Mouse (Mus musculus) embryonic facial prominence, embryonic 14.5 days (tissue): ENCODE data around the gene Trappc3. TPM values are rescaled to one million over a fixed set of nuclear protein-coding genes. Genes with fewer than 3 reads are reported as not detected.
A peak's percentile ranks its signal among the peaks of the same experiment; 100 is the strongest.

Experiments
- ATAC-seq: fragments of 200-750 bp; cut with Nextera tagmentation; 2 replicates; pipeline ENCODE4 v1.8.0; 2017; ENCODE audit warnings: low read depth, moderate number of reproducible peaks, moderate TSS enrichment
- DNase-seq: peaks from one replicate; pipeline ENCODE4 v3.0.0-alpha.2; 2015; ENCODE audit warnings: low spot score
- H3K27ac ChIP-seq: fragments of 300-500 bp; sonication (generic); replicated peaks from 2 replicates; pipeline ENCODE4 v1.5.1; 2014; ENCODE audit warnings: low read depth, mild to moderate bottlenecking, low read length, moderate library complexity
- H3K27me3 ChIP-seq: fragments of 300-500 bp; sonication (generic); replicated peaks from 2 replicates; pipeline ENCODE4 v1.6.1; 2014; ENCODE audit warnings: low read length; ENCODE audit not compliant: control insufficient read depth, insufficient read depth
- H3K36me3 ChIP-seq: fragments of 300-500 bp; sonication (generic); 2 replicates; pipeline ENCODE4 v1.6.1; 2014; ENCODE audit warnings: low read length, mixed read lengths; ENCODE audit not compliant: control insufficient read depth, insufficient read depth
- H3K4me1 ChIP-seq: fragments of 300-500 bp; sonication (generic); 2 replicates; pipeline ENCODE4 v1.6.1; 2014; ENCODE audit warnings: antibody characterized with exemption, low read length; ENCODE audit not compliant: control insufficient read depth, insufficient read depth
- H3K4me2 ChIP-seq: fragments of 300-500 bp; sonication (generic); 2 replicates; pipeline ENCODE4 v1.6.1; 2014; ENCODE audit warnings: low read depth, mild to moderate bottlenecking, low read length, moderate library complexity, mixed read lengths
- H3K4me3 ChIP-seq: fragments of 300-500 bp; sonication (generic); 2 replicates; pipeline ENCODE4 v1.5.1; 2014; ENCODE audit warnings: low read depth, mild to moderate bottlenecking, low read length
- H3K9ac ChIP-seq: fragments of 300-500 bp; sonication (generic); 2 replicates; pipeline ENCODE4 v1.6.1; 2014; ENCODE audit warnings: low read depth, mild to moderate bottlenecking, low read length, moderate library complexity, mixed read lengths
- H3K9me3 ChIP-seq: fragments of 300-500 bp; sonication (generic); 2 replicates; pipeline ENCODE4 v1.6.1; 2016; ENCODE audit warnings: low read length; ENCODE audit not compliant: control insufficient read depth
- WGBS: fragments of 180-500 bp; shearing (Covaris S2); extraction: QIAGEN DNeasy Blood & Tissue Kit; methylation state at CpG from one replicate; pipeline ENCODE4 v1.1.7; 2014; 5-methylcytosine and 5-hydroxymethylcytosine counted together
- polyA plus RNA-seq: library from polyadenylated mRNA; unstranded; fragments of >200 nt; fragmentation: Nextera tagmentation; extraction: Ambion mirVana; gene quantifications from 2 replicates; pipeline ENCODE4 v1.2.1, GENCODE M21; 2014

Trappc3 gene
- polyA plus RNA-seq, 1 experiment from 2014 or later = 33.0 TPM

DNA sequence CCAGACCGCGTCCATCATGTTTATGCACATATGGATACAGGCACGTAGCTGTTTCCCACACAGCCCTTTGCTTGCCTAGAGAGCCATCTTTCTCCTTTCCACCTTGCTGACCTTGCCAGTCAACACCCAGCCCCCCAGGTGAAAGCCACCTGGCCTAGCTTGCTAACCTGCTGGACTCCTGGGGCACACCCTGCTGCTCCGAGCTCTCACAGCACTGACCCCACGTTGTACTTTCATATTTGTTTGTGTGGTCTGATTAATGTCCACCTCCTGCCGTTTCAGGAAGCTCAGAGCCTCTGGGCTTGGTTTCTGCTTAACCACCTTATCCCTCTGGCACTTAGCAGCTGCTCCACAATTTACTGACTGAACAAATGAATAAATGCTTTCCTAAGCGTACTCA is 32.2 kb upstream of the Trappc3 start:
- no peak overlapping the region for H3K4me2 ChIP-seq
- H3K9ac ChIP-seq = no peak overlapping the region
- peaks cover 5% of the 10 kb centered on the region; the same call in 1 of the 2 replicates for H3K4me1 ChIP-seq
- H3K9me3 ChIP-seq = no peaks in the 10 kb centered on the region
- no peaks in the 10 kb centered on the region for H3K27me3 ChIP-seq
- ATAC-seq = no peak
- no peak overlapping the region for H3K4me3 ChIP-seq
- H3K36me3 ChIP-seq = peaks cover 52% of the 10 kb centered on the region
- no peak overlapping the region for H3K27ac ChIP-seq
- no peak for DNase-seq
- WGBS = 71% methylated on average over 7 of the region's 7 CpGs

DNA sequence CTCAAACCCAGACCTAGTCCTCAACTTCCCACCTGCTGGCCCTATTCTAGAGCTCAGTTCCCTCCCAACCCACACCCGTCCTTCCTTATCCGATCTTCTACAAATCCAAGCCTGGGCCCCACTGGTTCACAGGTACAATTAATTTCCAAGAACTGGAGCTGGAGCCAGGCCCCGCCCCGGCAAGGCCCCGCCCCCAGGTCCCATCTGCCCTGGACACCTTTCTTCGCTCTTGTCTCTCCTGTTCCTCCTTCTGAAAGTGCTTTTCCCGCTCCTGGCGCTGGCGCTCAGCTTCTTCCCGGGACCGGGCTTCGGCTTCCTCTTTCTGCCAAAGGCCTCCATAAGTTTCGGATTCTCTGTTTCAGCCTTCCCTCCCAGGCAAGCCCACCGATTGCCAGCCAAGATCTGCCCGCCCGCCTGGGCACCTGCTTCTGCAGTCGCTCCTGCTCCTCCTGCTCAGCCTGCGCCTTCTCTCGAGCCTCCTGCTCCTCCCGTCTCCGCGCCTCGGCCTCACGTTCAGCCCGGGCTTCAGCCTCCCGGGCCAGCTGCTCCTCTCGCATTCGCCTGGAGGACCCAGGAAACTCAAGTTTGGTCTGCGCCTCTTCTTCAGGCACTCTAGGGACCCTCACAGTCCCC is 28.3 kb upstream of the Trappc3 start:
- DNase-seq (no peak), ATAC-seq (no peak)
- H3K36me3 ChIP-seq = peaks cover 89% of the 10 kb centered on the region
- no peak overlapping the region for H3K4me2 ChIP-seq
- H3K9me3 ChIP-seq = no peaks in the 10 kb centered on the region
- H3K4me3 ChIP-seq = no peak overlapping the region
- no peaks in the 10 kb centered on the region for H3K27me3 ChIP-seq
- 93% methylated on average over 29 of the region's 29 CpGs for WGBS
- no peaks in the 10 kb centered on the region for H3K4me1 ChIP-seq
- no peak overlapping the region for H3K9ac ChIP-seq
- H3K27ac ChIP-seq = no peak overlapping the region

DNA sequence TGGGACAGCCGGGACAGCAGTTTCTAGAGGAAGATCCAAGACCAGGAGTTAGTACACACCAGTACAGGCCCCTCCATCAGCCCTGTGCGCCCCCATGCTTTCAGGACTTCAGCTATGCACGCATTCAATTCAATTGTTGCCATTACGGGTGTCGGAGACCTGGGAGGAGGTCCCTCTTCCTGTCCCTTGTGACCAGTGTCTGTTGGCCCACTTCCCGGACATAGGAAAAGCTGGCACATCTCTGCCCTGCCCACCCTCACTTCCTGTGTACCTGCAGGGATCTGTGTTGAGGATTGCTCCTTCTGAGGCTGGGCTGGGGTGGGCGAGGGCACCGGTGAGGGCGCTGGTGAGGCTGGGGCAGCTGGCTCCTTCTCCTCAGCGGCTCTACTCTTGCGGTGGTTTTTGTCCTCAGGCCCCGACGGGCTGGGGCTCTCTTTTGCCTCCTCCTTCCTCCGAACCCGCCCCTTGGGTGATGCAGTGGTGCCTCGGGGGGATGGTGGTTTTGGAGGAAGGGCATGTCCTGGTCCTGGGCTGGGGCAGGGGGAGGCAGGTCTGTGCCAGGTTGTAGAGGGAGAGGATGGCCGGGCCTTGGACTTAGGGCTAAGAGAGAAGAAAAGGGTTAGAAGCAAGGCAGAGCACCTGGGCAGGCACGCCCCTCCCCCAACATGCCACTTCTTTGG is 27.5 kb upstream of the Trappc3 start:
- H3K9ac ChIP-seq = no peak overlapping the region
- no peaks in the 10 kb centered on the region for H3K27me3 ChIP-seq
- H3K4me1 ChIP-seq = no peaks in the 10 kb centered on the region
- H3K4me3 ChIP-seq = no peak overlapping the region
- no peak for ATAC-seq
- H3K27ac ChIP-seq = no peak overlapping the region
- H3K4me2 ChIP-seq = no peak overlapping the region
- H3K36me3 ChIP-seq = peaks cover 98% of the 10 kb centered on the region
- WGBS = 85% methylated on average over 17 of the region's 18 CpGs
- H3K9me3 ChIP-seq = no peaks in the 10 kb centered on the region
- DNase-seq = no peak

DNA sequence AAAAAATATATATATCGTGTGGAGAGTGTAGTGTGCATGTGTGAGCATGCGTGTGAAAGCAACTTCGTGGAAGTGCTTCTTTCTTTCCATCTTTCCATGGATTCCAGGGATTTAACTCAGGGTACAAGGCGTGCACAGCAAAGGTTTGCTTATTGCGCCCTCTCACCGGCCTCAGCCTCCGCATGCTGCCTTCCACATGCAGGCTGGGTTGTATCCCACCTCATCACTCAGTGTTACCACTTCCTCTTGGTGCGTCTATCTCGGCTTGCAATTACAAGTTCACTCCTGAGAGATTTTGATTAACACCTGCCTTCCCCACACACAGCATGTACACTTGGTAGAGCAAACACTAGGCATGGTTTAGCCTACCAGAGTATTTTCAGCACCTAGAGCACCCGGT is 26.9 kb upstream of the Trappc3 start:
- 91% methylated on average over 10 of the region's 10 CpGs for WGBS
- Histone ChIP-seq H3K4me2 (no peak overlapping the region), H3K27ac (no peak overlapping the region), H3K9me3 (no peaks in the 10 kb centered on the region), H3K4me3 (no peak overlapping the region), H3K9ac (no peak overlapping the region), H3K36me3 (peaks cover 99% of the 10 kb centered on the region), H3K4me1 (no peaks in the 10 kb centered on the region), H3K27me3 (no peaks in the 10 kb centered on the region)
- ATAC-seq (no peak), DNase-seq (no peak)

DNA sequence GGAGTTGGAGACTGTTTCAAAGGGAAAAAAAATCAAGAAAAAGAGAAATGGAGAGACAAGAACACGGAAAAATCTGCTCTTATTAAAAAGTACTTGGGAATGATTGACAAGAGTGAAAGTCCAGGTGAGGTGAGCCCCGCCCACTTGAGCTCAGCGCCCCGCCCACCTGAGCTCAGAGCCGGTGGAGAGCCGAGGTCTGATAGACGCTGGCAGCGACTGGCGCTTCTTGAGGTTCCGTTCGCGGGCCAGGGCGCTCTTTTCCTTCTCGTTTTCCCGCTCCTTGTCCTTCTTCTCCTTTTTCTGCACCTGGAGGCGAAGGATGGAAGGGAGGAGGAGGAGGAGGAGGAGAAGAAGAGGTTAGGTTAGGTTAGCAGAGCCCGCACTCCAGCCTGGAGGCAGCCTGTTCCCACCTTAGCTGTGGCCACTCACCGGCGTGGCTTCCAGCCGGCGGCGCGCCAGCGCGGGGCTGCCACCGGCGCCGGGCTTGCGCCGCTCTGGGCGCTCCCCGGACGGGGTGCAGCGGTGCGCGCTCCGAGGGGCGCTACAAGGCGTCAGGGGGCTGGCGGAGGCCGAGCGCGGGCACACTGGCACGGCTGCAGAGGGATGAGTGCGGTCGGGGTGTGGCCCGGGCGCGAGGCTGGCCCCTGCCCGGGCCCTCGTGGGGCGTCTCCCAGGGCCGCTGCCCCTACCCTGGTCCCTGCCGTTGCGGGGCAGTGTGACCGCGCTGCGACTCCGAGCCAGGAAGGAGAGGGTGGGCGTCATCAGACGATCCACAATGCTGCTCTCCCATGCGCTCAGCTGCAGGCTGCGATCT is 25.5 kb upstream of the Trappc3 start:
- no peaks in the 10 kb centered on the region for H3K9me3 ChIP-seq
- H3K4me3 ChIP-seq = no peak overlapping the region
- ATAC-seq = no peak
- DNase-seq = no peak
- 52% methylated on average over 45 of the region's 63 CpGs for WGBS
- no peak overlapping the region for H3K27ac ChIP-seq
- no peak overlapping the region for H3K9ac ChIP-seq
- H3K27me3 ChIP-seq = no peaks in the 10 kb centered on the region
- no peaks in the 10 kb centered on the region for H3K4me1 ChIP-seq
- no peak overlapping the region for H3K4me2 ChIP-seq
- H3K36me3 ChIP-seq = peaks cover 97% of the 10 kb centered on the region

DNA sequence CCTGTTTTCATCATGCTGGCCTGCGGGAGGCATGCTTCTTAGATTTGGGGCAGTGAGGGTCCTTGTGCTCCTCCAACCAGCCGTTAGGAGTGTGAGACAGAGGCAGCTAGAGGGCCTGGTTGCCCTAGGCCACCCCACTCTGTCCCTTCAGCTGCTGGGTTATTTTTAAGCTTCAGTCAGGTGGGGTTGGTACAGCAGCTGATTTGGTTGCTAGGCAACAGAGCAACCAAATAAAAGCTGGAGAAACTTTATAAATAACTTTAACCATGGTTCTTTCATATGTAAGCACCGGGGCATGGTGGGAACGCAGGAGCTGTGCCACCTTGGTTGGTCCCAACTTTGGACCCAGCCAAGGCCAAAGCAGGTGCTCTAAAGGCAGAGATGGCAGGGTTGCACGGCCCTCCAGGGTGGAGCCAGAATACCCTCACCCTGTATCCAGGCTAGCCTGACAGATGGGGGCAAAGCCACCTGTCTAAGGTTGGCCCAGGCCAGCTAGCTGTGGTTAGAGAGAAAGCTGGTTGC is 24.3 kb upstream of the Trappc3 start:
- H3K9me3 ChIP-seq = no peaks in the 10 kb centered on the region
- H3K4me1 ChIP-seq = no peaks in the 10 kb centered on the region
- DNase-seq (peak; percentile 59), ATAC-seq (peak; percentile 62; the same call in 1 of the 2 replicates)
- peaks cover 97% of the 10 kb centered on the region for H3K36me3 ChIP-seq
- H3K4me3 ChIP-seq = no peak overlapping the region
- no peak overlapping the region for H3K9ac ChIP-seq
- WGBS = 66% methylated on average over 5 of the region's 5 CpGs
- no peak overlapping the region for H3K4me2 ChIP-seq
- H3K27me3 ChIP-seq = no peaks in the 10 kb centered on the region
- no peak overlapping the region for H3K27ac ChIP-seq

DNA sequence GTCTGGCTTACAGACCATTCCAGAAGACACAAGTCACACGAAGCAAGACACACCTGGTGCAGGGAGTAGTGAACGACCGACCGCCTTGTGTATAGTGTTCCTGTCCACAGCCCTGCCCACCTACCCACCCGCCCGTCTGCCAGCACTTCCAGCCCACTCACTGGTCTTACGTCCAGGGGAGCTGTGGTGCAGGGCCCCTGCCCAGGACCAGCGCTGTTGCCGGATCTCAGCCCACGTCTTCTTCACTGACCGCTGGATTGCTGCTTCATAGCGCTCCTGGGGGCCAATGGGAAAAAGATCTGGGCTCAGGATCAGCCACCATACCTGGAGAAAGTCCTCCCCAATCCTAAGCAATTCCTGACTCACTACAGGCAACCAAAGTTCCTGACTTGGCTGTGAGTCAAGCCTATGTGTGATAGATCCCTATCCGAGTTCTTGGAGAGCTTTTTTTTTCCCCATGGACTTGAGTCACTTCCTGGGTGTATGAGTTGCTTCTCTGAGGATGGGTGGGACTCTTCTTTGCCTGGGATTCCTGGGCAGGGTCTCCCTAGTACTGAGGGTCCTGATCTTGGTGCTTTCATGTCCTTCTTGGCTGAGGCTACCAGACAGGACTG is 22.2 kb upstream of the Trappc3 start:
- no peak for ATAC-seq
- Histone ChIP-seq H3K4me1 (no peaks in the 10 kb centered on the region), H3K4me2 (no peak overlapping the region), H3K9me3 (no peaks in the 10 kb centered on the region), H3K36me3 (peaks cover 77% of the 10 kb centered on the region), H3K27ac (no peak overlapping the region), H3K9ac (no peak overlapping the region), H3K4me3 (no peak overlapping the region), H3K27me3 (no peaks in the 10 kb centered on the region)
- no peak for DNase-seq
- WGBS = 90% methylated on average over 13 of the region's 13 CpGs

DNA sequence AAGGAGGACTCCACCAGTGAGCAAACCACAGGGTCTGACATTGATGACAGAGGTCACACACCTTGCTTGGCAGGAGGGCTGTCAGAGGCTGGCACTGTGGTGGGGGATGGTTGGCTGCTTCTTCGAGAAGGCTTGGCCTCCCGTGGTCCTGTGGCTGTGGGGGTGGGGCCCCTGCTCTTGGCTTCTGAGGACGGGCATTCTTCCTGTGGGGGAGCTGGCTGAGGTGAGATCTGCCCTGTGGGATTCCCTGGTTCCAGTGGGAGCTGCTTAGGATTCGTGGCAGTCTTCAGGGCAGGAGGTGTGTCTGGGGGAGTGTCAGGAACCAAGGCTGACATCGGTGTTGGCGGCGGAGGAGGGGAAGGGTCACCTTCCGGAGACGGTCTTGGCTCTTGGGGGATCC is 20.2 kb upstream of the Trappc3 start:
- Histone ChIP-seq H3K27ac (no peak overlapping the region), H3K4me2 (no peak overlapping the region), H3K4me1 (no peaks in the 10 kb centered on the region), H3K27me3 (no peaks in the 10 kb centered on the region), H3K36me3 (peaks cover 67% of the 10 kb centered on the region), H3K9ac (no peak overlapping the region), H3K9me3 (no peaks in the 10 kb centered on the region), H3K4me3 (no peak overlapping the region)
- ATAC-seq = no peak
- no peak for DNase-seq
- WGBS = 49% methylated on average over 9 of the region's 9 CpGs
